Mouse (Mus musculus) lung, postnatal 25 days (tissue): ENCODE data around the gene Dazap2.
"Not testable (repeated sequence)": the region's sequence is repeated elsewhere in the genome, so short reads cannot be mapped to it uniquely, and the experiment has no call there.

Experiments used
- DNase-seq: peaks from one replicate; pipeline ENCODE4 v3.0.0; 2022; ENCODE audit warnings: low spot score

The Dazap2 gene

GRCm38 (mm10) chr15:100614996-100615824 lies at the start of gene Dazap2:
Gene Dazap2 (plus strand): TSS chr15:100615349.
- peak; percentile 98 for DNase-seq

DNA sequence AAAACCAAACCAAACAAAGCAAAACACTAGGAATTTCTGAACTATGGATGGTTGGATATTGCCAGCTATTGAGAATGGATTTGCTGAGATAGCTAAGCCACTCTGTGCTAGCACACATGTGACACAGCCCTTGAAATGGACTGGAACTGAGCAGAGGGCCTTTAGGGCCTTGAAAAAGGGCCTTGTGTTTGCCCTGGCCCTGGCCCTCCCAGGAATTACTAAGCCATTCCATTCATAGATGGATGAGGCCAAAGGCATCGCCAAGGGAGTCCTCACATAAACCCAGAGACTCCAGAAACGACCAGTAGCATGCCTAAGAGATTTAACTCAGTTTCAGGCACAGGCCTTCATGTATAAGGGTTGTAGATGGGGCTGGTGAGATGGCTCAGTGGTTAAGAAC lies 48.6 kb upstream of the Dazap2 start:
- no peak for DNase-seq

DNA sequence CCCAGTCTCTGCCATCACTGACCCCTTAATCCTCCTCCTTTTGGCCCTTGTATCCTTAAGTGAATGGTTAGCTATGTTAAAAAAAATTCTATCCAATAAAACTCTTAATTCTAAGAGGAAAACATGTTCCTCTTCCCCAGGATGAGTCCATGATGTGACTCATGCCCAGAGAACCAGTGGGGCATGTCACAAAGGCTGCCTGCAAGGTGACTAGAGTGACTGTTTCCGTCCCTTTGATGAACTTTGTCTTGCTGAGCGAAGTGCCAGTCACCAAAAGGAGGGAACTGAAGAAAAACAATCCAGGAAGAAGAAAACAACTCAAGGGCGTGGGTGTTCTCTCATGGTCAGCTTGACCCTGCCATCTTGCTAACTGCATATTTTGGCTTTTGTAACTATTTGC lies 45.9 kb upstream of the Dazap2 start:
- DNase-seq, result no peak

- no peak for DNase-seq
Measured at GRCm38 (mm10) chr15:100573946-100574345, 41.2 kb upstream of the Dazap2 start.

DNA sequence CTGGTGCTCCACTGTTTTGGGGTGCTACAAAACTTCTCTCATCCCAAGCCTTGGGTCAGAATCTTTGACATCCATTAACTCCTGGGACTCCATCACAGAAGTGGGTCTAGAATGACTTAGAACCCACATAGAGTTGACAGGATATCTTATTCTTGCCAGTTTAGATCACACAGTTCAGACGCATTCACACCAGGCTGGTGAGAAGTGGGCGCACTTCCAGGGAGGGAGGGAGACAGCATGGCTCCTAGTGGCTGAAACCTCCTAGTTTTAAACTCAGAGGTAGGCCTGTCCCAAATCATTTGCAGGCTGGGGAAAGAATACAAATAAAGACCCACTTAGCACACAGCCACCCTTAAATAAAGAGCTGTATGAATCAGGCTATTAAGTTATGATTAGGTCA lies 40.8 kb upstream of the Dazap2 start:
- no peak for DNase-seq

- DNase-seq, result no peak
Measured at GRCm38 (mm10) chr15:100575366-100575765, 39.8 kb upstream of the Dazap2 start.

DNA sequence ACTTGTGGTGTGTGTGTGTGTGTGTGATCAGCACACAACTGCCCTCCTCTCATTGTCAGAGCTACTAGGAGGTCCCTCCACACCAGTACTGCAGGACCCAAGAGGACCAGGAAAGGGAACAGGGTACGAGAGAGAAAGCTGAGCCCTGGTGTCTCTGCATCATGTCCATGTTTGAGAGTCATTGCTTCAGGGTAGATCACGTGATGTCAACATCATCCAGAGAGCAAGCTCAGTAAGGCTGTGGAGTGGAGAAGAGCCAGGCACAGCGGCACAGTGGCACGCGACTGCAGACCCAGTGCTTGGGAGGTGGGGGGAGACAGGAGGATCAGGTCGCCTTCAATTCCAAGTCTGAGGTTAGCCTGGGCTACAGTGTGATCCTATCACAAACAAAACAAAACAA lies 38.8 kb upstream of the Dazap2 start:
- DNase-seq, result no peak

DNA sequence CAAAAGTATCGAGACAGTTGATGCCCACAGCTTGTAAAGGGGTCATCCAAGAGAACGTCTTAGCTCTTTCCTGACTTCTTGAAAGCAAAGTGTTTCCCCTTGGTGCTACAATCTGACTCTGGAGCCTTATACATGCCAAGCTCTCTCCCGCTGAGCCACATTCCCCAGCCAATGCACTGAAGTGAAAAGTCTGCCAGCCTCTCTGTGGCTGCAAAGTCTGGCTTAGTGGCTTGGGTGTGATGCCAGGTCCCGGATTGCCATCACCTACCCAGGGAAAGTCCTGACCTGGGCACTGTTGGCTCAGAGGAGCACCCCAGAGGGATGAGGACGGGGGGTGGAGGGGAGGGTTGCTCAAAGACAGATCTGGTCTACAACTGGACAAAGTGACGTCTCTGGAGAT lies 38.3 kb upstream of the Dazap2 start:
- no peak for DNase-seq

DNA sequence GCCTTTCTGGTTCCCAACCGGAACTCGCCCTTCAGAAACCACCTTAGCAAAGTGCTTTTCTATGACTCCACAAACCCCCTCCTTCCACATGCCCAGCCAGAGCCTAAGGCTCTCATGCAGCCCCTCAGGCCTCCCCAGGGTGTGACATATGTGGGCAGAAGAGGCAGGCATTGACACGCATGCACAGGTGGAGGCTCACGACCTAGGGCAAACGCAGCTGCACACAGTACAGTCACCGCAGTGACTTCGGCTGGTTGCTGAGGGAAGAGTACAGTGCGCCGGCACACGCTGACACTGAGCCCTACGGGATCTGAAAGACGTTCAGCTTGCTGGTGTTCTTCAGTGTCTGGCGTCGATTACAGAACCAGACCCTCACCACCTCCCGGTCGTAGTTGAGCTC lies 37.2 kb upstream of the Dazap2 start:
- no peak for DNase-seq

- DNase-seq, result no peak
Measured at GRCm38 (mm10) chr15:100580108-100580507, 35.0 kb upstream of the Dazap2 start.

- no peak for DNase-seq
Measured at GRCm38 (mm10) chr15:100585931-100586330, 29.2 kb upstream of the Dazap2 start.

DNA sequence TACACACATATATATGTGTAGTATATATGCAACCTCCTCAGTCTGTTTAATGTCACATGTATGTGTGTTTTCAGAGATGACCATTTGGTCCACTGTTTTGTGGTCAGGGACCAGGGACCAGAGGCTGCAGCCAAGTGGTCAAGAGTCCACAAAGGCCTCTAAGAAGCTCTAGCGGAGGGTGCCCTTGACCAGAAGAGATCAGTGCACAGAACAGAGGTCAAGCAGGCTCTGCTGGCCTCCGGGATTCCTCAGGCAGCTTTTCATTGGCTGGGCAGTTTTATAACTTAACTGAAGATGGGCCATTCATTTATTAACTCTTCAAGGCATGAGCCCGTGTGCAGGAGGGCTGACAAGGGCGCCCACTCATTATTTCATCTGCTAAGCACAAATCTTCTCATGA lies 28.0 kb upstream of the Dazap2 start:
- DNase-seq, result no peak

GRCm38 (mm10) chr15:100588297-100588696 lies 26.9 kb upstream of the Dazap2 start:
- DNase-seq, result no peak

DNA sequence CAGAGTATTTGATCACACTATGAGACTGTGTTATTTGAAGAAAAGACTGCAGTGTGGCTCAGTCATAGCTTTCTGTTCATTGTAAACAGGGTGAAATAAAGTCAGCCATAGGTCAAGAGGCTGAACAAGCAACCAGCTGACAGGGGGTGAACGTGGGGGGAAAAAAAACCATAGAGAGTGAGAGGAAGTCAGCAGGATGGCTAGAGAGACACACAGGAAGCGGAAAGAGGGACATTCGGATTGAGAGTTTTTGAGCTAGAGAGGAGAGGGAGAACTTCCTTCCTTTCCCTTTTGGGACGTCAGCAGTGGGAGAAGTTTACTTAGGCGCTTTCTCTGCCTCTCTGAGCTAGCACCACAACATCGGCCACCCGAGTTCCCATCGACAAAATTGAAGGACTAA lies 24.7 kb upstream of the Dazap2 start:
- peak; percentile 24 for DNase-seq

DNA sequence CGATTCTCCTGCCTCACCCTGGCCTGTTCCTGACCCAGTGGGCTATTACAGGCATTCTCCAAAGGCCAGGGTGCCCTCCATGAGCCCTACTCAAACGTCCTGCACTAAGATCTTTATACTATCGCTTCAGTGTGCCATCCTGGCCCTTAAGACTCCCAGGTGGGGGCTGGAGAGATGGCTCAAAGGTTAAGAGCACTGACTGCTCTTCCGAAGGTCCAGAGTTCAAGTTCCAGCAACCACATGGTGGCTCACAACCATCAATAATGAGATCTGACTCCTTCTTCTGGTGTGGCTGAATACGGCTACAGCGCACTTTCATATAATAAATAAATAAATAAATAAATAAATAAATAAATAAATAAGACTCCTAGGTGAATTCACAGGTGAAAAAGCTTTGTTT lies 22.3 kb upstream of the Dazap2 start:
- no peak for DNase-seq

GRCm38 (mm10) chr15:100598287-100598882 lies 16.8 kb upstream of the Dazap2 start:
- peak; percentile 73 for DNase-seq

- peak; percentile 62 for DNase-seq
Measured at GRCm38 (mm10) chr15:100598883-100599275, 16.3 kb upstream of the Dazap2 start.

DNA sequence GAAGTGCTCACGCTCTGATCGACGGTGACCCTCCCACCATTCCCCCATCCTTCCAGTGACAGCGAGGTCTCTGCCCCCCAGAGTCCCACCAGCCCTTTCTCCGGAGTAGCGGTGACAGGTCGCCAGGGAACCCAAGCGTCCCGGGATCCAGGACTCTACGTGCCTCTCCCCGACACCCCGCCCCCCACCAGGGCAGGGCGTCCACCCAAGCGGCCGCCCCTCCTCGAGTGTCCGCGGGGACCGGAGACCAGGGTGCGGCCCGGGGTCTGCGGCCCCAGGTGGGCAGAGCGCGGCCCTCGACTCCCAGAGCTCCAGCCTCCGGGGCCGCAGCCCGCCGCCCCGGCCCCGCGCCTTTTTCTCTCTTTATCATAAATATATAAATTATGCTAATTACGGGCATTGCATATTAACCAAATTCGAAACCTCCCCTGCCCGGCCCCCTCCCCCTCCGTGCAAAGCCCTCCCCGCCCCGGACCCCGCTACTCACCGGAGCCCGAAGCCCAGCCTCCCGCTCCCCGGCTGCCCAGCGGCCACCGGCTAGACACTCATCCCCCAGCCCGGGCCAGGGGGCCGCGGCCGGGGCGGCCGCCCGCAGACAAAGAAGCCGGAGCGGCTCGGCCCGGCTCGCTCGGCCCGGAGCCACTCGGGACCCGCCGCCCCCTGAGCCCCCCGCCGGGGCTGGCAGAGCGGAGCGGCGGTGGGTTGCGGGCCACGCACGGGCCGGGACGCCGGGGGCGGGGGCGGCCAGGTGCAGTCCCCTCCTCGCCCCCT lies 15.7 kb upstream of the Dazap2 start, which contains the start of gene Pou6f1:
Gene Pou6f1, minus strand, starts transcription at position 709 of the 771 bp plus-strand sequence.
- DNase-seq, result peak; percentile 41

GRCm38 (mm10) chr15:100600047-100600695 lies 15.0 kb upstream of the Dazap2 start:
- peak; percentile 77 for DNase-seq

DNA sequence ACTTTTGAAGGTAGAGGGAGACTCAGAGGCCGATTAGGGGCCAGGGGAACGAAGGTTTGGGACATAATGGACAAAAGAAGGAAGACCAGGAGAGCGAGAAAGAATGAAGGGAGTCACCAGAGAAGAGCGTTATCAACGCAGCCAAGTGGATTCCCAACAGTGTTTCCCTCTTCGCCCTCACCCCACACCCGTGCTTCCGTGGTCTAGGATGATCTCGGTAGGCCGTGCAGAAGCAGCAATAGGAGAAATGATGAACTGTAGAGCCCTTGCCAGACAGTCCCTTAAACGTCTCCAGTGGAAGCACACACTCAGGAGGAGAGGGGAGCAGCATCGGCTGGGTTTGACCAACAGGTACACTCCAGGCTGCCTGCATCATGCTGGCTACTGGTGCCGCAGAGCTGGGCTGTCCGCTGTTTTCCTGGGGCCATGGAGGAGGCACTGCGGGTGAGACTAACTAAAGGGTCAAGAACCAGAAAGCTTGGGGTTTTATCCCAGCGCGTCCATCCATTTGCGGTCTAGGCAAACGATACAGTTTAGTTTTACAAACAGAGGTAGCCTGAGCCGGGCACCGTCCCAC lies 14.4 kb upstream of the Dazap2 start:
- no peak for DNase-seq

DNA sequence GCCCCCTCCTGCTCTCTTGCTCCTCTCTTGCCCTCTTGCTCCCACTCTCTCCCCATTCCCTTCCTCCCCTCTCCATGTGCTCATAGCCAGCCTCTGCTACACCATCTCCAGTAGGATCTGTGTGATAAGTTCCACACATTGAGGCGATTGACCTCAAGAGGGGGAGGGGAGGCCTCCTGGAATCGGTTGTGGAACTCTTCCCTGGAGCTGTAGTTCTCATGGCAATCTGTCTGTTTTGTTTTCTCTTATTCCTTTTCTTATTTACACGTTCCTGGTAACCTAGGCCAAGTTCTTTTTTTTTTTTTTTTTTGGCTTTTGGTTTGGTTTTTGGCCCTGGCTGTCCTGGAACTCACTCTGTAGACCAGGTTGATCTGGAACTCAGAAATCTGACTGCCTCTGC lies 13.5 kb upstream of the Dazap2 start:
- DNase-seq, result no peak

- DNase-seq, result not testable (repeated sequence)
Measured at GRCm38 (mm10) chr15:100606677-100607076, 8.5 kb upstream of the Dazap2 start.
